Mouse (Mus musculus) mammary gland, adult 2 months (tissue): ENCODE results near the gene H2al1b. TPM values are rescaled to one million over a fixed set of nuclear protein-coding genes. Genes with fewer than 3 reads are reported as not detected.

Source experiments
- polyA plus RNA-seq: library from polyadenylated mRNA; depleted of rRNA; stranded (reverse); fragments of >200 nt; gene quantifications from 2 replicates; pipeline ENCODE4 v1.2.3, GENCODE M21; 2012; ENCODE audit warnings: low replicate concordance; rRNA removed

Gene H2al1b
- not detected in 2 replicates for polyA plus RNA-seq

GRCm38 (mm10) chrX:11302132-11302531 lies at the start of gene H2al1b:
H2al1b (plus strand) TSS chrX:11302432.

DNA sequence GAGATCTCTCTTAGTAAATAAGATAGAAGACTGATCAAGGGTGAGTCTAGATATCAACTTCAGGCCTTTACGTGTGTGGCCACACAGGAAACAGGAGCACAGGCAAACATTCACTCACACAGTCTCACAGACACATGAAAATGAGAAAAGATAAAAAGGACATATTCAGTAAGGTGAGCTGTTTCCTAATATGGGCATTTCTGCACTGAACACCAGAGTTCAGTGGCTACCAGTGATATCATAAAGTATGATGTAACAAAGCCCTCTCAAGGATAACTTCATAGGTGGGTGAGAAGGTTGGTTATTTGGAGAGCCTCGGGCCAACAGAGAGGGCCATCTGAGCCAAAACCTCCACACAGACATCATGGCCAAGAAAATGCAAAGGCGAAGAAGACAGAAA lies 3.3 kb upstream of the H2al1b start, which contains the start of gene H2al1a:
Gene H2al1a, plus strand, starts transcription at position 301 of the 400 bp plus-strand sequence.

GRCm38 (mm10) chrX:11305355-11305754 lies 3.1 kb downstream of the H2al1b start, which contains the start of gene H2al1c:
H2al1c (plus strand) TSS chrX:11305655.

DNA sequence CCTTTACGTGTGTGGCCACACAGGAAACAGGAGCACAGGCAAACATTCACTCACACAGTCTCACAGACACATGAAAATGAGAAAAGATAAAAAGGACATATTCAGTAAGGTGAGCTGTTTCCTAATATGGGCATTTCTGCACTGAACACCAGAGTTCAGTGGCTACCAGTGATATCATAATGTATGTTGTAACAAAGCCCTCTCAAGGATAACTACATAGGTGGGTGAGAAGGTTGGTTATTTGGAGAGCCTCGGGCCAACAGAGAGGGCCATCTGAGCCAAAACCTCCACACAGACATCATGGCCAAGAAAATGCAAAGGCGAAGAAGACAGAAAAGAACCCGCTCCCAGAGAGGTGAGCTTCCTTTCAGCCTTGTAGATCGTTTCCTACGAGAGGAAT lies 6.3 kb downstream of the H2al1b start, which contains the start of gene H2al1d:
Gene H2al1d, plus strand, starts transcription at position 301 of the 400 bp plus-strand sequence.

DNA sequence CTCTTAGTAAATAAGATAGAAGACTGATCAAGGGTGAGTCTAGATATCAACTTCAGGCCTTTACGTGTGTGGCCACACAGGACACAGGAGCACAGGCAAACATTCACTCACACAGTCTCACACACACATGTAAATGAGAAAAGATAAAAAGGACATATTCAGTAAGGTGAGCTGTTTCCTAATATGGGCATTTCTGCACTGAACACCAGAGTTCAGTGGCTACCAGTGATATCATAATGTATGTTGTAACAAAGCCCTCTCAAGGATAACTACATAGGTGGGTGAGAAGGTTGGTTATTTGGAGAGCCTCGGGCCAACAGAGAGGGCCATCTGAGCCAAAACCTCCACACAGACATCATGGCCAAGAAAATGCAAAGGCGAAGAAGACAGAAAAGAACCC lies 9.4 kb downstream of the H2al1b start, which contains the start of gene H2al1e:
Gene H2al1e, plus strand, starts transcription at position 301 of the 400 bp plus-strand sequence.

DNA sequence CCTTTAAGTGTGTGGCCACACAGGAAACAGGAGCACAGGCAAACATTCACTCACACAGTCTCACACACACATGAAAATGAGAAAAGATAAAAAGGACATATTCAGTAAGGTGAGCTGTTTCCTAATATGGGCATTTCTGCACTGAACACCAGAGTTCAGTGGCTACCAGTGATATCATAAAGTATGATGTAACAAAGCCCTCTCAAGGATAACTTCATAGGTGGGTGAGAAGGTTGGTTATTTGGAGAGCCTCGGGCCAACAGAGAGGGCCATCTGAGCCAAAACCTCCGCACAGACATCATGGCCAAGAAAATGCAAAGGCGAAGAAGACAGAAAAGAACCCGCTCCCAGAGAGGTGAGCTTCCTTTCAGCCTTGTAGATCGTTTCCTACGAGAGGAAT lies 12.6 kb downstream of the H2al1b start, which contains the start of gene H2al1f:
Gene H2al1f, plus strand, starts transcription at position 301 of the 400 bp plus-strand sequence.

DNA sequence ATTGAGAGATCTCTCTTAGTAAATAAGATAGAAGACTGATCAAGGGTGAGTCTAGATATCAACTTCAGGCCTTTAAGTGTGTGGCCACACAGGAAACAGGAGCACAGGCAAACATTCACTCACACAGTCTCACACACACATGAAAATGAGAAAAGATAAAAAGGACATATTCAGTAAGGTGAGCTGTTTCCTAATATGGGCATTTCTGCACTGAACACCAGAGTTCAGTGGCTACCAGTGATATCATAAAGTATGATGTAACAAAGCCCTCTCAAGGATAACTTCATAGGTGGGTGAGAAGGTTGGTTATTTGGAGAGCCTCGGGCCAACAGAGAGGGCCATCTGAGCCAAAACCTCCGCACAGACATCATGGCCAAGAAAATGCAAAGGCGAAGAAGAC lies 15.7 kb downstream of the H2al1b start, which contains the start of gene H2al1g:
Gene H2al1g, plus strand, starts transcription at position 301 of the 400 bp plus-strand sequence.

DNA sequence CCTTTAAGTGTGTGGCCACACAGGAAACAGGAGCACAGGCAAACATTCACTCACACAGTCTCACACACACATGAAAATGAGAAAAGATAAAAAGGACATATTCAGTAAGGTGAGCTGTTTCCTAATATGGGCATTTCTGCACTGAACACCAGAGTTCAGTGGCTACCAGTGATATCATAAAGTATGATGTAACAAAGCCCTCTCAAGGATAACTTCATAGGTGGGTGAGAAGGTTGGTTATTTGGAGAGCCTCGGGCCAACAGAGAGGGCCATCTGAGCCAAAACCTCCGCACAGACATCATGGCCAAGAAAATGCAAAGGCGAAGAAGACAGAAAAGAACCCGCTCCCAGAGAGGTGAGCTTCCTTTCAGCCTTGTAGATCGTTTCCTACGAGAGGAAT lies 19.0 kb downstream of the H2al1b start, which contains the start of gene H2al1h:
Gene H2al1h, plus strand, starts transcription at position 301 of the 400 bp plus-strand sequence.

GRCm38 (mm10) chrX:11324359-11324758 lies 22.1 kb downstream of the H2al1b start, which contains the start of gene H2al1i:
H2al1i (plus strand) TSS chrX:11324659.

DNA sequence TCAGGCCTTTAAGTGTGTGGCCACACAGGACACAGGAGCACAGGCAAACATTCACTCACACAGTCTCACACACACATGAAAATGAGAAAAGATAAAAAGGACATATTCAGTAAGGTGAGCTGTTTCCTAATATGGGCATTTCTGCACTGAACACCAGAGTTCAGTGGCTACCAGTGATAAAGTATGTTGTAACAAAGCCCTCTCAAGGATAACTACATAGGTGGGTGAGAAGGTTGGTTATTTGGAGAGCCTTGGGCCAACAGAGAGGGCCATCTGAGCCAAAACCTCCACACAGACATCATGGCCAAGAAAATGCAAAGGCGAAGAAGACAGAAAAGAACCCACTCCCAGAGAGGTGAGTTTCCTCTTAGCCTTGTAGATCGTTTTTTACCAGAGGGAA lies 25.3 kb downstream of the H2al1b start, which contains the start of gene H2al1j:
Gene H2al1j, plus strand, starts transcription at position 301 of the 400 bp plus-strand sequence.

Other genes starting within 250 kb of the H2al1b start
- not detected in 2 replicates for gene H2al1a, start 3.2 kb upstream of the H2al1b start, polyA plus RNA-seq
- not detected in 2 replicates for gene H2al1c, start 3.2 kb downstream of the H2al1b start, polyA plus RNA-seq
- gene H2al1d, start 6.4 kb downstream of the H2al1b start, polyA plus RNA-seq, result not detected in 2 replicates
- not detected in 2 replicates for gene H2al1e, start 9.5 kb downstream of the H2al1b start, polyA plus RNA-seq
- not detected in 2 replicates for gene H2al1f, start 12.7 kb downstream of the H2al1b start, polyA plus RNA-seq
- gene H2al1g, start 15.8 kb downstream of the H2al1b start, polyA plus RNA-seq, result not detected in 2 replicates
- not detected in 2 replicates for gene H2al1h, start 19.1 kb downstream of the H2al1b start, polyA plus RNA-seq
- gene H2al1i, start 22.2 kb downstream of the H2al1b start, polyA plus RNA-seq, result not detected in 2 replicates
- gene H2al1j, start 25.4 kb downstream of the H2al1b start, polyA plus RNA-seq, result not detected in 2 replicates